Mouse (Mus musculus): Measurements from ENCODE around the gene AU040320. TPM values are rescaled to one million over a fixed set of nuclear protein-coding genes. Genes with fewer than 3 reads are reported as not detected.

The AU040320 gene
- polyA plus RNA-seq, 1 experiment from 2014 or later: 26.2 TPM

DNA sequence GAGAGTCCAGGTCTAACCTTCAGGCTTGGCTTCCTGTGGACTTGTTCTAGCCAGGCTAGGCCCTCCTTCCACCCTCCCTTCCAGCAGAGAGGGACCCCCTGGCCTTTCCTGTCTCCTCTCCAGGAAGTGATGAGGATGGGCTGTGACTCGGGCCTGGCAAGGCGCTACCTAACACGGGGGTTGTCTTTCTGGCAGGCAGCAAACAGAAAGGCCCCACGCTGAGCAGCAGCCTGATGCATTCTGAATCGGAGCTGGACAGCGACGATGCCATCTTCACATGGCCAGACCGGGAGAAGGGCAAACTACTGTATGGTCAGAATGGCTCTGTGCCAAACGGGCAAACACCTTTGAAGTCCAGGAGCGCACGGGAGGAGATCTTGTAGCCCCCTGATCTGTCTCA lies 99.6 kb downstream of the AU040320 start:
- ATAC-seq (ENCODE audit: low FRiP score): no peak
- H3K4me1 ChIP-seq (ENCODE audit: control insufficient read depth, insufficient read depth, low read length): no peaks in the 10 kb centered on the region
- no peak overlapping the region for H3K27ac ChIP-seq (ENCODE audit: low read depth, low read length)
- no peak overlapping the region for H3K4me3 ChIP-seq (ENCODE audit: low read depth, low read length)
- no peaks in the 10 kb centered on the region for H3K9me3 ChIP-seq (ENCODE audit: control insufficient read depth, low read length)
- H3K4me2 ChIP-seq: no peak overlapping the region
- H3K36me3 ChIP-seq (ENCODE audit: control insufficient read depth, insufficient read depth, low read length): peaks cover 8% of the 10 kb centered on the region; the same call in 1 of the 2 replicates
- DNase-seq (ENCODE audit: low spot score, missing footprints): no peak
- no peak overlapping the region for H3K9ac ChIP-seq (ENCODE audit: low read length)
- 79% methylated on average over 11 of the region's 11 CpGs for WGBS
- H3K27me3 ChIP-seq (ENCODE audit: control insufficient read depth, insufficient read depth, low read length): no peaks in the 10 kb centered on the region

DNA sequence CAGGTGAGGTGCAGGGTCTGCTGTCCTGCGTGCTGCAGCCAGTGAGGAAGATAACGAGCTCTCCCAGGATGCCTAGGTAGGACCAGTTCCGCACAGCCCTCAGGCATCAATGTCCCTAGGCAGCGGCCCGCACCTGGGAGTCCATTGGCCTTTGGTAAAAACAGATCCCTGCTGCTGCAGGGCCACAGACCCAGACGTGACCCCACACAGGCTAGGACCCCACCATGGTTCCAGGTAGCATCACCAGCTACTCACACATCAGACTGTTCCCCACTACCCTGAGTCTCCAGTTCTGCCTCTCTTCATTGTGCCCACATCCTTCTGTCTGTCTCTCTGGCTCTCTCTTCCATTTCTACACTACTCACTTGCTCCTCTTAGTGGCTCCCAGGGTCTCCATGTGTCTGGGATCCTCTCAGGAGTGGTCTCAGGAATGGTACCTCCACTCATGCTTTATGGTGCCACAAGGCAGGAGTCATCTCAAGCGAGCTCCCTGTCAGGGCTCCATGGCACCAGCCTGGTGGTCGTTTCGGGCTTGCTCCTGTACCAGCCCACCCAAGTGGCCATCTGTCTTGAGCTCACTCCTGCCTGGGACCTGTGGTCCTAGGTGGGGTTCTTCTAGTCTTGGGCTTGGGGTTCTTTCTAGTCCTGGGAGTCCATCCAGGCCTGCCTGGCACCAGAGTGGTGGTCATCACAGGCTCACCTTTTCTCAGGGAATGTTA lies 107.1 kb downstream of the AU040320 start:
- ATAC-seq (ENCODE audit: low FRiP score) (no peak), DNase-seq (ENCODE audit: low spot score, missing footprints) (no peak)
- 86% methylated on average over 9 of the region's 9 CpGs for WGBS
- H3K27me3 ChIP-seq (ENCODE audit: control insufficient read depth, insufficient read depth, low read length): no peaks in the 10 kb centered on the region
- no peaks in the 10 kb centered on the region for H3K9me3 ChIP-seq (ENCODE audit: control insufficient read depth, low read length)
- no peak overlapping the region for H3K9ac ChIP-seq (ENCODE audit: low read length)
- H3K27ac ChIP-seq (ENCODE audit: low read depth, low read length): no peak overlapping the region
- no peak overlapping the region for H3K4me2 ChIP-seq
- H3K4me1 ChIP-seq (ENCODE audit: control insufficient read depth, insufficient read depth, low read length): no peaks in the 10 kb centered on the region
- H3K4me3 ChIP-seq (ENCODE audit: low read depth, low read length): no peak overlapping the region
- peaks cover 2% of the 10 kb centered on the region; the same call in 1 of the 2 replicates for H3K36me3 ChIP-seq (ENCODE audit: control insufficient read depth, insufficient read depth, low read length)

GRCm38 (mm10) chr4:126861514-126862266 lies 108.3 kb downstream of the AU040320 start:
- no peaks in the 10 kb centered on the region for H3K4me1 ChIP-seq (ENCODE audit: control insufficient read depth, insufficient read depth, low read length)
- H3K27me3 ChIP-seq (ENCODE audit: control insufficient read depth, insufficient read depth, low read length): no peaks in the 10 kb centered on the region
- no peak overlapping the region for H3K9ac ChIP-seq (ENCODE audit: low read length)
- no peak overlapping the region for H3K4me2 ChIP-seq
- WGBS: 90% methylated on average over 11 of the region's 11 CpGs
- no peaks in the 10 kb centered on the region for H3K9me3 ChIP-seq (ENCODE audit: control insufficient read depth, low read length)
- DNase-seq (ENCODE audit: low spot score, missing footprints): no peak
- H3K27ac ChIP-seq (ENCODE audit: low read depth, low read length): no peak overlapping the region
- H3K4me3 ChIP-seq (ENCODE audit: low read depth, low read length): no peak overlapping the region
- peaks cover 2% of the 10 kb centered on the region; the same call in 1 of the 2 replicates for H3K36me3 ChIP-seq (ENCODE audit: control insufficient read depth, insufficient read depth, low read length)
- ATAC-seq (ENCODE audit: low FRiP score): no peak

- ATAC-seq (ENCODE audit: low FRiP score): no peak
- Histone ChIP-seq H3K9me3 (ENCODE audit: control insufficient read depth, low read length) (no peaks in the 10 kb centered on the region), H3K9ac (ENCODE audit: low read length) (no peak overlapping the region), H3K4me3 (ENCODE audit: low read depth, low read length) (no peak overlapping the region), H3K36me3 (ENCODE audit: control insufficient read depth, insufficient read depth, low read length) (peaks cover 7% of the 10 kb centered on the region; the same call in 1 of the 2 replicates), H3K27me3 (ENCODE audit: control insufficient read depth, insufficient read depth, low read length) (no peaks in the 10 kb centered on the region), H3K4me2 (no peak overlapping the region), H3K27ac (ENCODE audit: low read depth, low read length) (no peak overlapping the region), H3K4me1 (ENCODE audit: control insufficient read depth, insufficient read depth, low read length) (no peaks in the 10 kb centered on the region)
- 93% methylated on average over 12 of the region's 12 CpGs for WGBS
- DNase-seq (ENCODE audit: low spot score, missing footprints): no peak
Observed at GRCm38 (mm10) chr4:126868699-126869098, 115.4 kb downstream of the AU040320 start.

DNA sequence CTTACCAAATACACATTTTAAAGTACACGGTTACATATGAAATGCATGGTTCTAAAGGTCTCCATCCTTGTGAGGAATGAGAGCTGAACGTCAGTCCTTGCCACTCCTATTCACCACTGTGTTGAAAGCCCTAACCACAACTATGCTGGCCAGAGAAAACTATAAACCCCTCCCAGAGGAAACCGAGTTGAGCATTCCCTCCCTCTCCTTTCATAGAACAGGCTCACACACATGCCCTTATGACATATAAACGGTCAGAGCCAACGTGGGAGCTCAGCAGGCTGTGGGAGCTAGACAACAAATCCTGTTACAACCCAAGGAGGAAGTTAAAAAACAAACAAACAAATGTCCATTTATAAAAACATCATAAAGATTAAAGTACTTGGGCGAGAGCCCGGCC lies 119.4 kb downstream of the AU040320 start:
- Histone ChIP-seq H3K4me3 (ENCODE audit: low read depth, low read length) (no peak overlapping the region), H3K4me2 (no peak overlapping the region), H3K27ac (ENCODE audit: low read depth, low read length) (no peak overlapping the region), H3K27me3 (ENCODE audit: control insufficient read depth, insufficient read depth, low read length) (no peaks in the 10 kb centered on the region), H3K9ac (ENCODE audit: low read length) (no peak overlapping the region), H3K4me1 (ENCODE audit: control insufficient read depth, insufficient read depth, low read length) (no peaks in the 10 kb centered on the region), H3K9me3 (ENCODE audit: control insufficient read depth, low read length) (no peaks in the 10 kb centered on the region), H3K36me3 (ENCODE audit: control insufficient read depth, insufficient read depth, low read length) (peaks cover 5% of the 10 kb centered on the region; the same call in 1 of the 2 replicates)
- DNase-seq (ENCODE audit: low spot score, missing footprints) (no peak), ATAC-seq (ENCODE audit: low FRiP score) (no peak)
- 86% methylated on average over 7 of the region's 7 CpGs for WGBS

GRCm38 (mm10) chr4:126879560-126880275 lies 126.4 kb downstream of the AU040320 start:
- Histone ChIP-seq H3K4me1 (ENCODE audit: control insufficient read depth, insufficient read depth, low read length) (no peaks in the 10 kb centered on the region), H3K9ac (ENCODE audit: low read length) (no peak overlapping the region), H3K9me3 (ENCODE audit: control insufficient read depth, low read length) (no peaks in the 10 kb centered on the region), H3K4me2 (no peak overlapping the region), H3K27ac (ENCODE audit: low read depth, low read length) (no peak overlapping the region), H3K27me3 (ENCODE audit: control insufficient read depth, insufficient read depth, low read length) (no peaks in the 10 kb centered on the region), H3K36me3 (ENCODE audit: control insufficient read depth, insufficient read depth, low read length) (peaks cover 13% of the 10 kb centered on the region), H3K4me3 (ENCODE audit: low read depth, low read length) (no peak overlapping the region)
- ATAC-seq (ENCODE audit: low FRiP score) (no peak), DNase-seq (ENCODE audit: low spot score, missing footprints) (no peak)
- WGBS: 94% methylated on average over 5 of the region's 5 CpGs

DNA sequence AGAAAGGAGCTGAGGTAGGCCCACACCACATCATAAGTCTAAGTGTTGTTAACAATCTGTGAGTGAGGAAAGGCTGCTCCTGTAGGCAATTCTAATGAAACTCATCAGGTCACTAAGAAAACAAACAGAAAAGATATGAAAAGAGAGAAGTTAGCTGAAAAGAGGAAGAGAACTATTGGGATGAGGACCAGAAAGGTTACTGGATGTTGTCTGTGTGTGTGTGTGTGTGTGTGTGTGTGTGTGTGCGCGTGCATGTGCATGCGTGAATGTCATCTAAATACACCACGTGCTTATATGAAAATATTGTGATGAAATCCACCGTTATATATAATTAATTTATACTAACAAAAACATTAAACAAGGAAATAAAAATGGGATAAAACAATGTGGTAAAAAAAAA lies 130.3 kb downstream of the AU040320 start:
- Histone ChIP-seq H3K4me1 (ENCODE audit: control insufficient read depth, insufficient read depth, low read length) (no peaks in the 10 kb centered on the region), H3K9ac (ENCODE audit: low read length) (no peak overlapping the region), H3K4me2 (no peak overlapping the region), H3K4me3 (ENCODE audit: low read depth, low read length) (no peak overlapping the region), H3K9me3 (ENCODE audit: control insufficient read depth, low read length) (no peaks in the 10 kb centered on the region), H3K27ac (ENCODE audit: low read depth, low read length) (no peak overlapping the region), H3K27me3 (ENCODE audit: control insufficient read depth, insufficient read depth, low read length) (no peaks in the 10 kb centered on the region), H3K36me3 (ENCODE audit: control insufficient read depth, insufficient read depth, low read length) (peaks cover 14% of the 10 kb centered on the region)
- ATAC-seq (ENCODE audit: low FRiP score) (no peak), DNase-seq (ENCODE audit: low spot score, missing footprints) (no peak)
- WGBS: 96% methylated on average over 5 of the region's 5 CpGs

- peaks cover 17% of the 10 kb centered on the region for H3K36me3 ChIP-seq (ENCODE audit: control insufficient read depth, insufficient read depth, low read length)
Observed at GRCm38 (mm10) chr4:126885953-126886352, 132.6 kb downstream of the AU040320 start.

DNA sequence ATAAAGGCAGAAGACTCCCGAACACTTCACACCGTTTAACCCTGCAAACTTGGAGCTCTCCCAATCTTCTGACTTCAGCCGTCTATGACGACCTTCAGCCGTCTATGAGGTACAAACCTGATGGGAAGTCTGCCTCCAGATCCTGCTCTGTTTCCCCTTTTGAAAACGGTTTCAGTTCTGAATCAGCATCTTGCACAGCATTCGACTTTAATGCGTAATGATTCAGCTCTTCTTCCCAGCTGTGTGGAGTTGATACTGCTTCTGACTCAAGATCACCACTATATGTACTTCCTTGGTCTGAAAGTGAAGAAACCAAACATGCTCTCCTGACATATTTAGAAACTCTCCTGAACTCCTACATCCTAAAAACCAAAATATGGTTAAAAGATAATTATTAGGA lies 136.5 kb downstream of the AU040320 start:
- H3K27ac ChIP-seq (ENCODE audit: low read depth, low read length): no peak overlapping the region
- H3K4me1 ChIP-seq (ENCODE audit: control insufficient read depth, insufficient read depth, low read length): no peaks in the 10 kb centered on the region
- H3K27me3 ChIP-seq (ENCODE audit: control insufficient read depth, insufficient read depth, low read length): no peaks in the 10 kb centered on the region
- ATAC-seq (ENCODE audit: low FRiP score) (no peak), DNase-seq (ENCODE audit: low spot score, missing footprints) (no peak)
- no peak overlapping the region for H3K4me3 ChIP-seq (ENCODE audit: low read depth, low read length)
- peaks cover 13% of the 10 kb centered on the region for H3K36me3 ChIP-seq (ENCODE audit: control insufficient read depth, insufficient read depth, low read length)
- no peak overlapping the region for H3K9ac ChIP-seq (ENCODE audit: low read length)
- no peaks in the 10 kb centered on the region for H3K9me3 ChIP-seq (ENCODE audit: control insufficient read depth, low read length)
- WGBS: 97% methylated on average over 8 of the region's 8 CpGs
- H3K4me2 ChIP-seq: no peak overlapping the region

More at GRCm38 (mm10) chr4:126885953-126886352, 132.6 kb downstream of the AU040320 start:
- H3K27ac ChIP-seq (ENCODE audit: low read depth, low read length): no peak overlapping the region
- no peaks in the 10 kb centered on the region for H3K9me3 ChIP-seq (ENCODE audit: control insufficient read depth, low read length)
- no peak overlapping the region for H3K4me2 ChIP-seq
- no peaks in the 10 kb centered on the region for H3K4me1 ChIP-seq (ENCODE audit: control insufficient read depth, insufficient read depth, low read length)
- ATAC-seq (ENCODE audit: low FRiP score) (no peak), DNase-seq (ENCODE audit: low spot score, missing footprints) (no peak)
- no peak overlapping the region for H3K4me3 ChIP-seq (ENCODE audit: low read depth, low read length)
- no peak overlapping the region for H3K9ac ChIP-seq (ENCODE audit: low read length)
- no peaks in the 10 kb centered on the region for H3K27me3 ChIP-seq (ENCODE audit: control insufficient read depth, insufficient read depth, low read length)
- 51% methylated on average over 1 of the region's 1 CpGs for WGBS
